Mouse (Mus musculus): ENCODE measurements around the gene Supt3. TPM values are rescaled to one million over a fixed set of nuclear protein-coding genes. Genes with fewer than 3 reads are reported as not detected.

The Supt3 gene
- total and polyA plus RNA-seq, 3 experiments, result 4.7 to 16.0 (median 13.2) TPM

DNA sequence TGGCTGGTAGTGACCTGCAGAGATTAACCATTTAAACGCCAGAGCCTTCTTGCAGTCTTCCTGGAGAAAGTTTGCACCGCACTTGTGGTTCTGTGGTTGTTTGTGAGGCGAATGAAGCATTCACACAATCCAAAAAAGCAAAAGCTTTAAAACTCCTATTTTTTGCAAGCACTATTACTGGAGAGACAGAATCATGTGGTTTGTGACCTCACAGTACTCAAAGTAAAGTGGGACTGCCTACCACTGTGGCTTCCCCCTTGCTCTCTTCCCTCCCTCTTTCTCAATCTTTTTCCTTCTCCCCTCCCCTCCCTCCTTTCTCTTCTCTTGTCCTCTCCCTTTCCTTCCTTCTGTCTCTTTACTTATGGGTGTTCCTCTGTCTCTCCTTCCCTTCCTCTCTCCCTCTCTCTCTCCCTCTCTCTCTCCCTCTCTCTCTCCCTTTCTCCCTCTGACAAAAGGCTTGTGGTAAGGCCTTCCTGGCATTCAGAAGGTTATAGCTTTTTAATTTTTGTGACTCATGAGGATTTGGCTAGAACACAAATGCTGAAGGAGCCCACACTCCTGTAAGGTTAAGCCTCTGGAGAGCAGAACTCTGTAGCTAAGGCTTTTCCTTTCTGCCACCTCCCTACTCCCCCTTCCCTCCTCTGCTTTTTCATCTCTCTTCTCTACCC lies 37.7 kb downstream of the Supt3 start, which contains the start of gene Runx2:
TSS of gene Runx2 (minus strand) at position 290 of the 668 bp plus-strand sequence.
- WGBS, result 64% methylated on average over 3 of the region's 3 CpGs
- intact Hi-C loops (cut with DNase I), result no loop called here
- Histone ChIP-seq H3K27ac (no peak within 1 kb of the TSS), H3K27me3 (ENCODE audit: control insufficient read depth, insufficient read depth, low read length) (no peaks in the 10 kb centered on the region), H3K9ac (ENCODE audit: low read depth, low read length) (no peak within 1 kb of the TSS), H3K36me3 (ENCODE audit: control insufficient read depth, insufficient read depth, low read length) (no peaks in the 10 kb centered on the region), H3K4me1 (ENCODE audit: control insufficient read depth, insufficient read depth, low read length) (no peaks in the 10 kb centered on the region), H3K4me3 (no peak within 1 kb of the TSS), H3K79me2 (replicated peaks; ENCODE audit: control insufficient read depth, insufficient read depth, low read length) (no peaks in the 10 kb centered on the region)
- TF ChIP-seq CTCF (IDR thresholded peaks at IDR 0.05) (no peak), POLR2A (IDR thresholded peaks at IDR 0.05; ENCODE audit: insufficient read depth, low read depth, low read length) (no peak), EP300 (IDR thresholded peaks at IDR 0.05; ENCODE audit: insufficient read depth, low read depth, low read length) (no peak)
- no peak for DNase-seq

DNA sequence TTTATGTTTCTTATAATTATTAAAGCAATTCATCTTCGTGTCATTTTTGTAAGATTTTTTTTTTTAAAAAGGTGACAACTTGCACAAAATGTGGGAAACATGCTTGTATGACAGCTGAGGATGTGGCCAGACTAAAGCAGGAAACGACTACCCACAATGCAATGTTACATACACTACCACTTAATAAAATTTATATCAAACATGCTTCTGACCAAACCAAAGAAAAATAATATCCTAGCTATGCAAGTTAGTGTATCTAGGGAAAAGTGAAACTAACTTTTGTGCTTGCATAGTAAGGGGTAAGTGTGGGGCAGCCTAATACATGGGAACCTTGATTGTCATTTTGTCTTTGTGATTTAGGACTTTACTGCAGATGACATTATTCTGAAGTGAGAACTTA lies 41.9 kb downstream of the Supt3 start:
- Histone ChIP-seq H3K4me1 (ENCODE audit: control insufficient read depth, insufficient read depth, low read length) (no peaks in the 10 kb centered on the region), H3K4me3 (no peak overlapping the region), H3K79me2 (replicated peaks; ENCODE audit: control insufficient read depth, insufficient read depth, low read length) (no peaks in the 10 kb centered on the region), H3K27me3 (ENCODE audit: control insufficient read depth, insufficient read depth, low read length) (no peaks in the 10 kb centered on the region), H3K27ac (no peak overlapping the region), H3K36me3 (ENCODE audit: control insufficient read depth, insufficient read depth, low read length) (no peaks in the 10 kb centered on the region), H3K9ac (ENCODE audit: low read depth, low read length) (no peak overlapping the region)
- WGBS, result 78% methylated on average over 2 of the region's 2 CpGs
- intact Hi-C loops (cut with DNase I), result no loop called here
- TF ChIP-seq CTCF (IDR thresholded peaks at IDR 0.05) (no peak), POLR2A (IDR thresholded peaks at IDR 0.05; ENCODE audit: insufficient read depth, low read depth, low read length) (no peak), EP300 (IDR thresholded peaks at IDR 0.05; ENCODE audit: insufficient read depth, low read depth, low read length) (no peak)
- DNase-seq, result no peak

DNA sequence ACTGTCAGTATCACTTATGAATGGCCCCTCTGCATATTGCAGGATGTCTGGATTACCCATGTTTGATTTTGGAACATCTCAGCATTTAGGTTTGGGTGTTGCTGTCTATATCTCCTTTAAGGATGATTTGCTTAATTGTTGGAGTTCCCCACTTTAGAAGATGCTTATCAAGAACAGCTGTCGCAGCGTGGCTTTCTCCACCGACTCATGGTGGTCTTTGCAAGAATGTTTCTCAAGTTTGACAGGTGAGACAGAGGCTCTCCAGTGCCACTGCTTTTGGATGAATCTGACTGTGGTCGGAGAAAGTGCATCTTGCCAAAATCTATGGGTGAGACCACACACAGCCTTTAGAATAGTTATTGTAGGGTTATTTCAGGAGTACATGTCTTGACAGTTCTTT lies 42.9 kb downstream of the Supt3 start:
- Histone ChIP-seq H3K27me3 (ENCODE audit: control insufficient read depth, insufficient read depth, low read length) (no peaks in the 10 kb centered on the region), H3K4me3 (no peak overlapping the region), H3K27ac (no peak overlapping the region), H3K9ac (ENCODE audit: low read depth, low read length) (no peak overlapping the region), H3K4me1 (ENCODE audit: control insufficient read depth, insufficient read depth, low read length) (no peaks in the 10 kb centered on the region), H3K79me2 (replicated peaks; ENCODE audit: control insufficient read depth, insufficient read depth, low read length) (no peaks in the 10 kb centered on the region), H3K36me3 (ENCODE audit: control insufficient read depth, insufficient read depth, low read length) (no peaks in the 10 kb centered on the region)
- no peak for TF ChIP-seq EP300 (IDR thresholded peaks at IDR 0.05; ENCODE audit: insufficient read depth, low read depth, low read length)
- no peak for TF ChIP-seq CTCF (IDR thresholded peaks at IDR 0.05)
- no peak for TF ChIP-seq POLR2A (IDR thresholded peaks at IDR 0.05; ENCODE audit: insufficient read depth, low read depth, low read length)
- 83% methylated on average over 4 of the region's 4 CpGs for WGBS
- DNase-seq, result no peak
- intact Hi-C loops (cut with DNase I), result no loop called here

DNA sequence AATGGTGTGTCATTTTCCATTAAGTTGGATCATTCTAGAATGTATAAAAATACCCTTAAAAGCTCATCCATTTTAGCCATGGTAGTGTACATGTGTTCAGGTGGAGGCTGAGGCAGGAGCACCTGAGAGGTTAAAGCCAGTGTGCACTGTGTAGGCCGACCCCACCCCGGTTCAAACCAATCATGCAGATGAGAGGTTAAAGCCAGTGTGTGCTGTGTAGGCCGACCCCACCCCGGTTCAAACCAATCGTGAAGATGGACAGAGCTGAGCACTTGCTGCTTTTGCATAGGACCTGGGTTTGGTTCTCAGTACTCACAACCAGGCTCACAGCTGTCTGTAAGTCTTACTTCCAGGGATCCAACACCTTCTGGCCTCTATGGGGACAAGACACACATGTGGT lies 45.0 kb downstream of the Supt3 start:
- intact Hi-C loops (cut with DNase I), result no loop called here

DNA sequence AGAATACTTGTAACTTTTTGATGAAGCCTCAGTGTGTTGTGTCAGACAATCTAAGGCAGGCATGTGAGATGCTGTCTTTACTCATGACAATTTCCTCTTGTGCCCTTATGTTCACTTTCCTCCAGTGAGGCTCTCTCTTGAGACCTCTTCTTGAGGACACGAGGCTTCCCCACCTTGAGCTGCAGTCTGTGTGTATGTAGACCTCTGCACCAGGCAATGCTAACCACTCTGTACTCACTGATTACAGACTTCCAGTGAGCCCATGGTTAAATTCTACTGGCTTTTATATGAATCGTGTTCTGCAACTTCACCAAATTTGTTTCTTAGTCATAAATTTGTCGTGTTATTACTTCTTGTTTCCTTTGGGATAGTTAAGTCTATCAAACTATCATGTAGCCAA lies 50.2 kb downstream of the Supt3 start:
- H3K27ac ChIP-seq, result no peak overlapping the region
- no peak overlapping the region for H3K4me3 ChIP-seq
- H3K9ac ChIP-seq (ENCODE audit: low read depth, low read length), result no peak overlapping the region
- TF ChIP-seq EP300 (IDR thresholded peaks at IDR 0.05; ENCODE audit: insufficient read depth, low read depth, low read length), result no peak
- TF ChIP-seq CTCF (IDR thresholded peaks at IDR 0.05), result no peak
- no peak for TF ChIP-seq POLR2A (IDR thresholded peaks at IDR 0.05; ENCODE audit: insufficient read depth, low read depth, low read length)
- WGBS, result 64% methylated on average over 3 of the region's 3 CpGs
- H3K4me1 ChIP-seq (ENCODE audit: control insufficient read depth, insufficient read depth, low read length), result no peaks in the 10 kb centered on the region
- H3K79me2 ChIP-seq (replicated peaks; ENCODE audit: control insufficient read depth, insufficient read depth, low read length), result no peaks in the 10 kb centered on the region
- intact Hi-C loops (cut with DNase I), result no loop called here
- no peaks in the 10 kb centered on the region for H3K36me3 ChIP-seq (ENCODE audit: control insufficient read depth, insufficient read depth, low read length)
- DNase-seq, result no peak
- no peaks in the 10 kb centered on the region for H3K27me3 ChIP-seq (ENCODE audit: control insufficient read depth, insufficient read depth, low read length)

More for the DNA sequence above, 45.0 kb downstream of the Supt3 start:
- Histone ChIP-seq H3K27ac (no peak overlapping the region), H3K4me3 (no peak overlapping the region), H3K4me1 (ENCODE audit: control insufficient read depth, insufficient read depth, low read length) (no peaks in the 10 kb centered on the region), H3K27me3 (ENCODE audit: control insufficient read depth, insufficient read depth, low read length) (no peaks in the 10 kb centered on the region), H3K9ac (ENCODE audit: low read depth, low read length) (no peak overlapping the region), H3K36me3 (ENCODE audit: control insufficient read depth, insufficient read depth, low read length) (no peaks in the 10 kb centered on the region), H3K79me2 (replicated peaks; ENCODE audit: control insufficient read depth, insufficient read depth, low read length) (no peaks in the 10 kb centered on the region)
- TF ChIP-seq POLR2A (IDR thresholded peaks at IDR 0.05; ENCODE audit: insufficient read depth, low read depth, low read length), result no peak
- TF ChIP-seq EP300 (IDR thresholded peaks at IDR 0.05; ENCODE audit: insufficient read depth, low read depth, low read length), result no peak
- no peak for TF ChIP-seq CTCF (IDR thresholded peaks at IDR 0.05)
- DNase-seq, result no peak
- 92% methylated on average over 5 of the region's 5 CpGs for WGBS

DNA sequence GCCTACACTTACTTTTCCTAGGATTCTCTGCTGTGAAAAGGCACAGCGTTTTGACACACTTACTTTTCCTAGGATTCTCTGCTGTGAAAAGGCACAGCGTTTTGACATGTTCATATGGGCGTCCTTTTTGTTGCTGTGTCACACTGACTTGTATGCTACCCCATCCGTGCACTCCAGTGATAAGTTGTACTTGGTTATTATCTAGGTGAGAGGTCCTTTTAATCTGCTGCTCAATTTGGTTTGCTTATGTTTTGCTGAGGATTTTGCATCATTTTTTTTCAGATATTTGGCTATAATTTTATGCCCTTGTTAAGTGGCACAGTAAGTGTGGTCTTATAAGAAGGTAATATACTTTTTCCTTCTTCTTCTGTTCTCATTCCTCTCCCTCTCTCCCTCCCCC lies 51.0 kb downstream of the Supt3 start:
- intact Hi-C loops (cut with DNase I), result no loop called here
- 77% methylated on average over 4 of the region's 4 CpGs for WGBS
- Histone ChIP-seq H3K4me1 (ENCODE audit: control insufficient read depth, insufficient read depth, low read length) (no peaks in the 10 kb centered on the region), H3K4me3 (no peak overlapping the region), H3K27ac (no peak overlapping the region), H3K27me3 (ENCODE audit: control insufficient read depth, insufficient read depth, low read length) (no peaks in the 10 kb centered on the region), H3K9ac (ENCODE audit: low read depth, low read length) (no peak overlapping the region), H3K36me3 (ENCODE audit: control insufficient read depth, insufficient read depth, low read length) (no peaks in the 10 kb centered on the region), H3K79me2 (replicated peaks; ENCODE audit: control insufficient read depth, insufficient read depth, low read length) (no peaks in the 10 kb centered on the region)
- TF ChIP-seq POLR2A (IDR thresholded peaks at IDR 0.05; ENCODE audit: insufficient read depth, low read depth, low read length) (no peak), CTCF (IDR thresholded peaks at IDR 0.05) (no peak), EP300 (IDR thresholded peaks at IDR 0.05; ENCODE audit: insufficient read depth, low read depth, low read length) (no peak)
- no peak for DNase-seq
